Mouse (Mus musculus) bone marrow macrophage, adult 2 months (primary cell): ENCODE data around the gene Olfr433.
"Not testable (repeated sequence)": the region's sequence is repeated elsewhere in the genome, so short reads cannot be mapped to it uniquely, and the experiment has no call there.

Experiments used
- CTCF ChIP-seq: IDR thresholded peaks from 2 replicates; pipeline ENCODE4 v1.5.1; 2012; ENCODE audit warnings: low read depth, mild to moderate bottlenecking, low read length, moderate library complexity
- POLR2A ChIP-seq: IDR thresholded peaks from 2 replicates; pipeline ENCODE4 v1.6.1; 2012; ENCODE audit warnings: mild to moderate bottlenecking, low read depth, low read length, borderline replicate concordance

DNA sequence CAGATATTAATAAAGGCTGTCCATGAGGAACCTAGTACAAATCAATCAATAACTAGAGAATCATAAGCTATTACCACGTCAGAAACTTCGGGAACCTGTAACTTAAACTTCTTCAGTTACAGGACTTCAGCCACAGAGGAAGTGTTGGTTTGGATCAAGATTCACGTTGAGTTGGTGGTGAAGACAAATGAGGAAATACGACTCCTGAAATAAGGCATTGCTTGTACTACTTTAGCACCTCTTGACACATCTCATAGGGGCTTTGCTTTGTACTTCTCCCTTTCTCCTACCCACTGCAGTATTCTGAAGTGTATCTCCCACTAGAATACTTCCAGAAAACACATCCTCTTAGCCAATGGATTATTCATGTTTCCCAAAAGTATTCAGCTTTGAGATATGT, 8.9 kb downstream of the Olfr433 start:
- TF ChIP-seq CTCF, POLR2A: not testable (repeated sequence)
